Comparison of ENCODE assay signal across 8 mouse cellular contexts in genomic region chr9:21510689-21511015, GRCm38 (mm10). TPM values are rescaled to one million over a fixed set of nuclear protein-coding genes. Genes with fewer than 3 reads are reported as not detected.
A peak's percentile ranks its signal among the peaks of the same experiment; 100 is the strongest.
DNase-seq lines count a peak whose midpoint lies in the region; ATAC-seq and TF ChIP-seq lines count a peak whose summit lies in the region.

No protein-coding gene starts in this region.

- intact Hi-C loops in heart, adult 2 months (cut with DNase I), result no loop called here
- intact Hi-C loops in heart, postnatal 14 days (cut with DNase I), result no loop called here

- peaks cover 3% of the 10 kb centered on the region for H3K4me1 ChIP-seq in heart, adult 2 months (ENCODE audit: control insufficient read depth, insufficient read depth, low read length)
- peaks cover 17 to 46% of the 10 kb centered on the region in 2 experiments for H3K4me1 ChIP-seq in CH12.LX (ENCODE audit: control insufficient read depth in 1 of 2, insufficient read depth in 2 of 2)
- peaks cover 5% of the 10 kb centered on the region for H3K4me1 ChIP-seq in forebrain, postnatal 0 days (ENCODE audit: insufficient read depth)

- TF ChIP-seq POLR2A in heart, adult 2 months (IDR thresholded peaks at IDR 0.05; ENCODE audit: insufficient read depth, low read depth, low read length), result no peak
- no peak for TF ChIP-seq POLR2A in CH12.LX (IDR thresholded peaks at IDR 0.05; ENCODE audit: low read depth, low read length)

- H3K9ac ChIP-seq in heart, adult 2 months (ENCODE audit: low read depth, low read length), result peak overlapping the region; percentile 47
- peak overlapping the region; percentile 52 for H3K9ac ChIP-seq in CH12.LX (ENCODE audit: insufficient read depth, low read depth)
- peak overlapping the region; percentile 71 for H3K9ac ChIP-seq in forebrain, postnatal 0 days

- in situ Hi-C loops in CH12.LX (cut with MboI; ENCODE audit: low pct_ligation_motif_present, low pct_unique_long_range_greater_than_20kb, low sequenced_read_pairs), result no loop called here

- 2% methylated on average over 7 of the region's 7 CpGs for WGBS in heart, adult 2 months
- WGBS in forebrain, postnatal 0 days, result 3% methylated on average over 7 of the region's 7 CpGs
- 13% methylated on average over 7 of the region's 7 CpGs for WGBS in macrophage (ENCODE audit: missing documents)

- TF ChIP-seq RAD21 in CH12.LX (IDR thresholded peaks at IDR 0.05; ENCODE audit: low read depth, low read length), result no peak

- peak overlapping the region; percentile 80 for H3K4me2 ChIP-seq in CH12.LX (ENCODE audit: insufficient read depth, low read depth, poor library complexity, severe bottlenecking)
- H3K4me2 ChIP-seq in forebrain, postnatal 0 days (ENCODE audit: low read depth), result peak overlapping the region; percentile 71

- dilution Hi-C loops in CH12.LX (cut with MboI; ENCODE audit: extremely low pct_ligation_motif_present, extremely low pct_unique_long_range_greater_than_20kb, low sequenced_read_pairs), result no loop called here

- H3K9me3 ChIP-seq in CH12.LX (replicated peaks; ENCODE audit: low read length), result peaks cover 9% of the 10 kb centered on the region
- H3K9me3 ChIP-seq in forebrain, postnatal 0 days (ENCODE audit: low read length), result no peaks in the 10 kb centered on the region

- TF ChIP-seq CTCF in heart, adult 2 months (IDR thresholded peaks at IDR 0.05), result no peak
- TF ChIP-seq CTCF in CH12.LX (conservative IDR thresholded peaks at IDR 0.05 in 1 of 2, IDR thresholded peaks at IDR 0.05 in 1 of 2; ENCODE audit: low read depth in 2 of 2, low read length in 2 of 2), result no peak
- TF ChIP-seq CTCF in forebrain, postnatal 0 days (IDR thresholded peaks at IDR 0.05; ENCODE audit: low read depth), result no peak

- DNase-seq in heart, adult 2 months, result no peak
- no peak for DNase-seq in heart, postnatal 14 days
- DNase-seq in CH12.LX (ENCODE audit: extremely low read depth), result no peak
- no peak for DNase-seq in forebrain, postnatal 0 days
- no peak for DNase-seq in right cerebral cortex, adult 18-20 months
- DNase-seq in urinary bladder, postnatal 36 days (ENCODE audit: low spot score in 2 of 2), result no peak
- DNase-seq in cerebellum, adult 9-11 months, result no peak

- TF ChIP-seq EP300 in heart, adult 2 months (IDR thresholded peaks at IDR 0.05; ENCODE audit: insufficient read depth, low read depth, low read length), result no peak
- no peak for TF ChIP-seq EP300 in CH12.LX (IDR thresholded peaks at IDR 0.05; ENCODE audit: low read length)

- no peaks in the 10 kb centered on the region for H3K36me3 ChIP-seq in heart, adult 2 months (ENCODE audit: control insufficient read depth, insufficient read depth, low read length)
- H3K36me3 ChIP-seq in CH12.LX (replicated peaks in 1 of 2; ENCODE audit: control insufficient read depth in 1 of 2, insufficient read depth in 1 of 2, low read length in 1 of 2), result peaks cover 31 to 36% of the 10 kb centered on the region in 2 experiments
- peaks cover 30% of the 10 kb centered on the region for H3K36me3 ChIP-seq in forebrain, postnatal 0 days (ENCODE audit: insufficient read depth)
- peaks cover 22% of the 10 kb centered on the region for H3K36me3 ChIP-seq in macrophage (ENCODE audit: inconsistent target)

- H3K4me3 ChIP-seq in heart, adult 2 months, result peak overlapping the region; percentile 73
- H3K4me3 ChIP-seq in CH12.LX (replicated peaks in 1 of 3; ENCODE audit: low read depth in 2 of 3, low read length in 2 of 3, poor library complexity in 1 of 3) (peak overlapping the region; percentile 61 to 83 (median 71)), macrophage (ENCODE audit: inconsistent target) (peak overlapping the region; percentile 50)
- H3K4me3 ChIP-seq in forebrain, postnatal 0 days (ENCODE audit: low read depth, low read length), result peak overlapping the region; percentile 71

- H3K79me2 ChIP-seq in heart, adult 2 months (replicated peaks; ENCODE audit: control insufficient read depth, insufficient read depth, low read length), result no peaks in the 10 kb centered on the region
- H3K79me2 ChIP-seq in CH12.LX (replicated peaks; ENCODE audit: control insufficient read depth, extremely low read depth, insufficient read depth, poor library complexity, severe bottlenecking) (no peaks in the 10 kb centered on the region), macrophage (ENCODE audit: inconsistent target) (no peaks in the 10 kb centered on the region)

- peak overlapping the region; percentile 97 for H3K27ac ChIP-seq in heart, adult 2 months
- no peak overlapping the region for H3K27ac ChIP-seq in CH12.LX (ENCODE audit: insufficient read depth, low read depth)
- peak overlapping the region; percentile 92 for H3K27ac ChIP-seq in forebrain, postnatal 0 days (ENCODE audit: low read depth, low read length)
- peak overlapping the region; percentile 81 for H3K27ac ChIP-seq in macrophage

- no peaks in the 10 kb centered on the region for H3K27me3 ChIP-seq in heart, adult 2 months (ENCODE audit: control insufficient read depth, insufficient read depth, low read length)
- H3K27me3 ChIP-seq in CH12.LX (replicated peaks), result no peaks in the 10 kb centered on the region
- H3K27me3 ChIP-seq in forebrain, postnatal 0 days (ENCODE audit: insufficient read depth, low read length), result no peaks in the 10 kb centered on the region

- no peak for ATAC-seq in forebrain, postnatal 0 days

TF ChIP-seq in CH12.LX, 34 proteins besides CTCF, POLR2A, EP300 and RAD21 (continues in another document):
- TF ChIP-seq UBTF (IDR thresholded peaks at IDR 0.05; ENCODE audit: low read depth, low read length), result no peak
- no peak for TF ChIP-seq MAX (IDR thresholded peaks at IDR 0.05; ENCODE audit: low read length)
- no peak for TF ChIP-seq JUN (IDR thresholded peaks at IDR 0.05; ENCODE audit: insufficient read depth, low read depth, low read length)
- peak; percentile 95 for TF ChIP-seq MYC (IDR thresholded peaks at IDR 0.05; ENCODE audit: low read depth, low read length)
- no peak for TF ChIP-seq SMC3 (IDR thresholded peaks at IDR 0.05; ENCODE audit: low read depth, low read length)
- TF ChIP-seq ZNF384 (IDR thresholded peaks at IDR 0.05; ENCODE audit: low read depth, low read length), result no peak
- TF ChIP-seq USF2 (conservative IDR thresholded peaks at IDR 0.05; ENCODE audit: low read depth, low read length), result no peak
- TF ChIP-seq MEF2A (IDR thresholded peaks at IDR 0.05; ENCODE audit: borderline replicate concordance, low read depth, low read length), result no peak
- TF ChIP-seq KAT2A (IDR thresholded peaks at IDR 0.05; ENCODE audit: insufficient replicate concordance, low read length), result no peak
- TF ChIP-seq E2F4 (IDR thresholded peaks at IDR 0.05; ENCODE audit: insufficient replicate concordance, low read depth, low read length), result 0 out of 2 replicates have a peak, but pooled peaks have one; percentile 0
- no peak for TF ChIP-seq CHD2 (IDR thresholded peaks at IDR 0.05; ENCODE audit: low read length)
- TF ChIP-seq CHD1 (IDR thresholded peaks at IDR 0.05; ENCODE audit: low read depth, low read length), result 0 out of 2 replicates have a peak, but pooled peaks have one; percentile 20
- no peak for TF ChIP-seq POLR2AphosphoS2 (IDR thresholded peaks at IDR 0.05; ENCODE audit: low read depth, low read length)
- TF ChIP-seq IRF4 (IDR thresholded peaks at IDR 0.05; ENCODE audit: low read depth, low read length), result no peak
- TF ChIP-seq TCF12 (IDR thresholded peaks at IDR 0.05; ENCODE audit: low read depth, low read length), result no peak
- no peak for TF ChIP-seq ETS1 (conservative IDR thresholded peaks at IDR 0.05; ENCODE audit: low read depth, low read length)

RNA-seq across cellular contexts. Expression of gene Tmed1, which starts 0.6 kb away (rescaled TPM):
- 10 to 100 TPM; 40.9 to 47.2 TPM for total RNA-seq in heart, adult 2 months (2021)
- 48.1 and 58.9 TPM in 2 replicates for polyA plus RNA-seq in heart, adult 2 months (2012; rRNA removed)
- total RNA-seq in heart, postnatal 14 days (2021), result 10 to 100 TPM; 40.7 to 44.5 TPM
- total RNA-seq in CH12.LX (2012; rRNA removed) (28.4 and 28.8 TPM in 2 replicates), CH12.LX (2014; rRNA removed) (21.7 and 25.5 TPM in 2 replicates)
- polyA plus RNA-seq in CH12.LX (2012; ENCODE audit: insufficient read length, low read depth) (17.1 and 19.8 TPM in 2 replicates), macrophage (2018) (5.5 to 16.0 TPM (median 11.8 TPM) in 3 replicates)
- total RNA-seq in forebrain, postnatal 0 days (2014; rRNA removed), result 44.2 and 45.1 TPM in 2 replicates
- polyA plus RNA-seq in forebrain, postnatal 0 days (2015; fragmentation: Nextera tagmentation; extraction: Ambion mirVana), result 51.9 and 52.8 TPM in 2 replicates
- total RNA-seq in macrophage (2018; cell fraction: chromatin; rRNA removed), result 10 to 100 TPM in 1 of 26 experiments, 1 to 10 TPM in 24, under 1 TPM in 1; 0.76 to 10.5 (median 3.7) TPM
- total RNA-seq in macrophage (2018; cell fraction: cytosol; rRNA removed), result 10 to 100 TPM in 21 of 26 experiments, 1 to 10 TPM in 5; 5.6 to 15.4 (median 11.2) TPM
- 10 to 100 TPM in 5 of 26 experiments, 1 to 10 TPM in 21; 3.3 to 13.1 (median 7.4) TPM for total RNA-seq in macrophage (2018; cell fraction: nucleus; rRNA removed)

RNA-seq across cellular contexts. Expression of gene AB124611, which starts 15.3 kb away (rescaled TPM):
- total RNA-seq in heart, adult 2 months (2021), result 1 to 10 TPM; 1.4 to 2.4 TPM
- 1.5 TPM in 2 replicates for polyA plus RNA-seq in heart, adult 2 months (2012; rRNA removed)
- 1 to 10 TPM; 2.1 TPM for total RNA-seq in heart, postnatal 14 days (2021)
- total RNA-seq in CH12.LX (2012; rRNA removed) (0.46 and 0.89 TPM in 2 replicates), CH12.LX (2014; rRNA removed) (1.5 TPM in 2 replicates)
- polyA plus RNA-seq in CH12.LX (2012; ENCODE audit: insufficient read length, low read depth) (2.1 and 2.3 TPM in 2 replicates), macrophage (2018) (88.5 to 191 TPM (median 116 TPM) in 3 replicates)
- 0.14 and 2.2 TPM in 2 replicates for total RNA-seq in forebrain, postnatal 0 days (2014; rRNA removed)
- polyA plus RNA-seq in forebrain, postnatal 0 days (2015; fragmentation: Nextera tagmentation; extraction: Ambion mirVana), result 0.87 and 0.98 TPM in 2 replicates
- 100 to 1,000 TPM in 6 of 26 experiments, 10 to 100 TPM in 20; 15.4 to 119 (median 65.8) TPM for total RNA-seq in macrophage (2018; cell fraction: chromatin; rRNA removed)
- total RNA-seq in macrophage (2018; cell fraction: cytosol; rRNA removed), result 100 to 1,000 TPM; 131 to 227 (median 183) TPM
- 100 to 1,000 TPM in 12 of 26 experiments, 10 to 100 TPM in 14; 50.9 to 161 (median 97.0) TPM for total RNA-seq in macrophage (2018; cell fraction: nucleus; rRNA removed)

RNA-seq across cellular contexts. Expression of gene Carm1, which starts 36.0 kb away (rescaled TPM):
- 10 to 100 TPM; 61.5 to 66.5 TPM for total RNA-seq in heart, adult 2 months (2021)
- 65.4 and 77.6 TPM in 2 replicates for polyA plus RNA-seq in heart, adult 2 months (2012; rRNA removed)
- total RNA-seq in heart, postnatal 14 days (2021), result 10 to 100 TPM; 50.3 to 54.2 TPM
- total RNA-seq in CH12.LX (2012; rRNA removed) (42.2 and 46.7 TPM in 2 replicates), CH12.LX (2014; rRNA removed) (19.1 and 21.5 TPM in 2 replicates)
- polyA plus RNA-seq in CH12.LX (2012; ENCODE audit: insufficient read length, low read depth) (98.5 and 111 TPM in 2 replicates), macrophage (2018) (14.6 to 27.6 TPM (median 25.0 TPM) in 3 replicates)
- 64.8 and 81.4 TPM in 2 replicates for total RNA-seq in forebrain, postnatal 0 days (2014; rRNA removed)
- polyA plus RNA-seq in forebrain, postnatal 0 days (2015; fragmentation: Nextera tagmentation; extraction: Ambion mirVana), result 20.7 and 25.9 TPM in 2 replicates
- total RNA-seq in macrophage (2018; cell fraction: chromatin; rRNA removed), result 10 to 100 TPM; 16.3 to 53.7 (median 29.1) TPM
- total RNA-seq in macrophage (2018; cell fraction: cytosol; rRNA removed), result 10 to 100 TPM; 11.5 to 21.4 (median 15.7) TPM
- 10 to 100 TPM; 11.4 to 44.2 (median 20.9) TPM for total RNA-seq in macrophage (2018; cell fraction: nucleus; rRNA removed)
